ENCODE assay signal across 8 mouse cellular contexts in genomic region chr14:16364161-16364831, GRCm38 (mm10). TPM values are rescaled to one million over a fixed set of nuclear protein-coding genes. Genes with fewer than 3 reads are reported as not detected.
DNase-seq lines count a peak whose midpoint lies in the region; ATAC-seq lines count a peak whose summit lies in the region.

No protein-coding gene starts in this region.

- H3K27ac ChIP-seq in hindbrain, embryonic 16.5 days (ENCODE audit: low read depth, low read length) = peak overlapping the region; percentile 98

- ATAC-seq in hindbrain, embryonic 16.5 days = peak; percentile 79
- ATAC-seq in megakaryocyte, adult 5-6 weeks (ENCODE audit: poor library complexity, severe bottlenecking) = peak; percentile 26

- H3K4me1 ChIP-seq in hindbrain, embryonic 16.5 days (ENCODE audit: control insufficient read depth, insufficient read depth, low read depth, low read length) = peaks cover 22% of the 10 kb centered on the region

- WGBS in hindbrain, embryonic 16.5 days = under 1% methylated on average over 19 of the region's 32 CpGs

- H3K27me3 ChIP-seq in hindbrain, embryonic 16.5 days (replicated peaks; ENCODE audit: control insufficient read depth, insufficient read depth, low read length) = no peaks in the 10 kb centered on the region

- H3K9me3 ChIP-seq in hindbrain, embryonic 16.5 days (ENCODE audit: control insufficient read depth, low read length) = no peaks in the 10 kb centered on the region

- H3K4me3 ChIP-seq in hindbrain, embryonic 16.5 days (ENCODE audit: low read length) = peak overlapping the region; percentile 92

- intact Hi-C loops in left cerebral cortex, postnatal 10 days (cut with DNase I) = no loop called here

- peak overlapping the region; percentile 90 for H3K4me2 ChIP-seq in hindbrain, embryonic 16.5 days (ENCODE audit: low read length)

- H3K36me3 ChIP-seq in hindbrain, embryonic 16.5 days (ENCODE audit: control insufficient read depth, insufficient read depth, low read length) = no peaks in the 10 kb centered on the region

- peak overlapping the region; percentile 82 for H3K9ac ChIP-seq in hindbrain, embryonic 16.5 days (ENCODE audit: low read depth, low read length)

- peak; percentile 24 to 31 for DNase-seq in left cerebral cortex, adult 18-20 months (ENCODE audit: low spot score in 2 of 2)
- no peak for DNase-seq in left cerebral cortex, adult 11 months (ENCODE audit: low spot score)
- DNase-seq in cerebellum, adult 9-10 months = peak; percentile 83
- peak; percentile 57 for DNase-seq in gastrocnemius, adult 18-20 months (ENCODE audit: low spot score)
- peak; percentile 50 to 86 for DNase-seq in left cerebral cortex, postnatal 10 days (ENCODE audit: extremely low spot score in 1 of 2, low spot score in 2 of 2)
- peak; percentile 61 for DNase-seq in right cerebral cortex, postnatal 4 days

RNA-seq across cellular contexts. Expression of gene Top2b, which starts 0.7 kb away (rescaled TPM):
- 10 to 100 TPM; 87.8 to 92.1 TPM for total RNA-seq in left cerebral cortex, adult 18-20 months (2021)
- 10 to 100 TPM; 28.6 to 31.8 TPM for total RNA-seq in gastrocnemius, adult 18-20 months (2021)
- polyA plus RNA-seq in hindbrain, embryonic 16.5 days (2015; fragmentation: Nextera tagmentation; extraction: Ambion mirVana) = 52.9 and 68.5 TPM in 2 replicates
- total RNA-seq in left cerebral cortex, postnatal 10 days (2021) = 100 to 1,000 TPM; 155 to 157 TPM
- 99.8 and 125 TPM in 2 replicates for total RNA-seq in megakaryocyte, adult 5-6 weeks (2015)
- total RNA-seq in megakaryocyte, adult 5-6 weeks (2017) = 107 and 119 TPM in 2 replicates
